46 mouse cellular contexts compared by ENCODE assay signal in genomic region chr2:144050861-144051260, GRCm38 (mm10). TPM values are rescaled to one million over a fixed set of nuclear protein-coding genes. Genes with fewer than 3 reads are reported as not detected.
"Had no signal": no experiment of that assay in that cellular context is flagged by ENCODE, and none has a peak within 500 bp of the region (broad histone marks: within the 10 kb centered on the region; RNA-seq: fewer than 3 reads in every experiment).

No protein-coding gene starts in this region.

- DNase-seq: left cerebral cortex, postnatal 4 days; liver; liver, embryonic 13.5 days; liver, postnatal 0 days; lung, adult 18-20 months; lung, adult 2 months; lung, embryonic 14.5 days; lung, postnatal 10 days; lung, postnatal 14 days; lung, postnatal 36 days; lung, postnatal 4 days; midbrain, embryonic 14.5 days had no signal

- H3K27me3 ChIP-seq: limb, embryonic 12.5 days; limb, embryonic 13.5 days; limb, embryonic 15.5 days; liver, embryonic 13.5 days; liver, embryonic 15.5 days; lung, embryonic 15.5 days; megakaryocyte, embryonic 14.5 days; midbrain, embryonic 12.5 days; midbrain, embryonic 13.5 days; midbrain, embryonic 15.5 days had no signal

- H3K9me3 ChIP-seq: limb, embryonic 10.5 days; limb, embryonic 12.5 days; limb, embryonic 13.5 days; limb, embryonic 15.5 days; liver, embryonic 13.5 days; liver, embryonic 15.5 days; lung, embryonic 15.5 days; megakaryocyte, embryonic 14.5 days; midbrain, embryonic 10.5 days; midbrain, embryonic 12.5 days; midbrain, embryonic 13.5 days; midbrain, embryonic 15.5 days had no signal

- H3K4me1 ChIP-seq: liver, embryonic 13.5 days; midbrain, embryonic 12.5 days; midbrain, embryonic 15.5 days had no signal

- H3K9ac ChIP-seq: limb, embryonic 12.5 days; limb, embryonic 13.5 days; limb, embryonic 15.5 days; liver, embryonic 13.5 days; liver, embryonic 14.5 days; liver, embryonic 15.5 days; liver, postnatal 0 days; lung, embryonic 14.5 days; lung, embryonic 15.5 days; midbrain, embryonic 12.5 days; midbrain, embryonic 13.5 days; midbrain, embryonic 15.5 days had no signal

- H3K4me2 ChIP-seq: limb, embryonic 12.5 days; limb, embryonic 13.5 days; limb, embryonic 15.5 days; liver, embryonic 11.5 days; liver, embryonic 13.5 days; liver, embryonic 15.5 days; lung, embryonic 14.5 days; lung, embryonic 15.5 days; midbrain, embryonic 11.5 days; midbrain, embryonic 12.5 days; midbrain, embryonic 13.5 days; midbrain, embryonic 15.5 days had no signal

- H3K27ac ChIP-seq: limb, embryonic 10.5 days; limb, embryonic 12.5 days; limb, embryonic 13.5 days; limb, embryonic 15.5 days; liver, embryonic 13.5 days; liver, embryonic 14.5 days; liver, embryonic 15.5 days; lung, embryonic 15.5 days; macrophage; midbrain, embryonic 10.5 days; midbrain, embryonic 12.5 days; midbrain, embryonic 13.5 days; midbrain, embryonic 15.5 days had no signal

- H3K4me3 ChIP-seq: limb, embryonic 10.5 days; limb, embryonic 12.5 days; limb, embryonic 13.5 days; limb, embryonic 15.5 days; liver, embryonic 13.5 days; liver, embryonic 15.5 days; lung, embryonic 15.5 days; megakaryocyte, embryonic 14.5 days; midbrain, embryonic 10.5 days; midbrain, embryonic 12.5 days; midbrain, embryonic 13.5 days; midbrain, embryonic 15.5 days; myocyte had no signal

- H3K36me3 ChIP-seq: limb, embryonic 10.5 days; limb, embryonic 12.5 days; limb, embryonic 13.5 days; limb, embryonic 15.5 days; liver, embryonic 13.5 days; liver, embryonic 15.5 days; lung, embryonic 15.5 days; midbrain, embryonic 10.5 days; midbrain, embryonic 12.5 days; midbrain, embryonic 13.5 days; midbrain, embryonic 15.5 days had no signal

- ATAC-seq: liver, postnatal 0 days; lung, postnatal 0 days; midbrain, embryonic 13.5 days; midbrain, embryonic 15.5 days; midbrain, embryonic 16.5 days had no signal

RNA-seq across cellular contexts. Expression of gene Banf2, which starts 18.0 kb away (rescaled TPM):
- total RNA-seq: left cerebral cortex, adult 8-10 months; left cerebral cortex, postnatal 10 days; left cerebral cortex, postnatal 14 days; left cerebral cortex, postnatal 25 days; left cerebral cortex, postnatal 36 days; left cerebral cortex, postnatal 4 days; liver, adult 2 months; megakaryocyte progenitor cell, adult 5-6 weeks; megakaryocyte, adult 5-6 weeks; megakaryocyte-erythroid progenitor cell, adult 5-6 weeks; midbrain, postnatal 0 days; monocyte, adult 5-6 weeks had no signal
- polyA plus RNA-seq: limb, embryonic 10.5 days; limb, embryonic 11.5 days; limb, embryonic 12.5 days; limb, embryonic 13.5 days; limb, embryonic 14.5 days; limb, embryonic 15.5 days; liver, adult 2 months; liver, embryonic 11.5 days; liver, embryonic 13.5 days; liver, embryonic 14.5 days; liver, embryonic 15.5 days; liver, embryonic 16.5 days; liver, postnatal 0 days; lung, adult 2 months; lung, embryonic 14.5 days; lung, embryonic 15.5 days; lung, embryonic 16.5 days; lung, postnatal 0 days; macrophage; midbrain, embryonic 10.5 days; midbrain, embryonic 11.5 days; midbrain, embryonic 12.5 days; midbrain, embryonic 13.5 days; midbrain, embryonic 14.5 days; midbrain, embryonic 15.5 days; midbrain, embryonic 16.5 days; midbrain, postnatal 0 days; myocyte; neural tube, embryonic 11.5 days had no signal
